Mouse (Mus musculus) heart, embryonic 16.5 days (tissue): ENCODE measurements at regions not wholly inside any gene's neighbourhood (a gene's known extent, or its start where the extent isn't known, plus 50 kb on each side); places are given as distances from the start of the nearest gene placed in this dataset.

Source experiments
- ATAC-seq: fragments of 200-750 bp; cut with Nextera tagmentation; replicated peaks from 2 replicates; pipeline ENCODE4 v1.8.0; 2017; ENCODE audit warnings: moderate number of reproducible peaks; ENCODE audit not compliant: insufficient read depth, low FRiP score; ENCODE audit errors: extremely low read depth
- H3K27ac ChIP-seq: fragments of 300-500 bp; sonication (generic); 2 replicates; pipeline ENCODE4 v1.5.1; 2014; ENCODE audit warnings: mild to moderate bottlenecking, low read length, control low read depth, moderate library complexity
- H3K27me3 ChIP-seq: fragments of 300-500 bp; sonication (generic); 2 replicates; pipeline ENCODE4 v1.6.1; 2014; ENCODE audit warnings: low read length, mixed read lengths; ENCODE audit not compliant: control insufficient read depth, insufficient read depth
- H3K36me3 ChIP-seq: fragments of 300-500 bp; sonication (generic); 2 replicates; pipeline ENCODE4 v1.6.1; 2014; ENCODE audit not compliant: control insufficient read depth, insufficient read depth
- H3K4me1 ChIP-seq: fragments of 300-500 bp; sonication (generic); 2 replicates; pipeline ENCODE4 v1.6.1; 2014; ENCODE audit warnings: low read length, mixed read lengths; ENCODE audit not compliant: control insufficient read depth, insufficient read depth
- H3K4me2 ChIP-seq: fragments of 300-500 bp; sonication (generic); 2 replicates; pipeline ENCODE4 v1.6.1; 2014; ENCODE audit warnings: low read depth, mild to moderate bottlenecking, control low read depth, low read length
- H3K4me3 ChIP-seq: fragments of 300-500 bp; sonication (generic); 2 replicates; pipeline ENCODE4 v1.5.1; 2014; ENCODE audit warnings: mild to moderate bottlenecking, control low read depth, low read length
- H3K9ac ChIP-seq: fragments of 300-500 bp; sonication (generic); 2 replicates; pipeline ENCODE4 v1.6.1; 2014; ENCODE audit warnings: low read length, control low read depth
- H3K9me3 ChIP-seq: fragments of 300-500 bp; sonication (generic); replicated peaks from 2 replicates; pipeline ENCODE4 v1.6.1; 2016; ENCODE audit warnings: low read length; ENCODE audit not compliant: control insufficient read depth
- WGBS: fragments of 180-500 bp; shearing (Covaris S2); extraction: QIAGEN DNeasy Blood & Tissue Kit; methylation state at CpG from one replicate; pipeline ENCODE4 v1.1.7; 2014; 5-methylcytosine and 5-hydroxymethylcytosine counted together

DNA sequence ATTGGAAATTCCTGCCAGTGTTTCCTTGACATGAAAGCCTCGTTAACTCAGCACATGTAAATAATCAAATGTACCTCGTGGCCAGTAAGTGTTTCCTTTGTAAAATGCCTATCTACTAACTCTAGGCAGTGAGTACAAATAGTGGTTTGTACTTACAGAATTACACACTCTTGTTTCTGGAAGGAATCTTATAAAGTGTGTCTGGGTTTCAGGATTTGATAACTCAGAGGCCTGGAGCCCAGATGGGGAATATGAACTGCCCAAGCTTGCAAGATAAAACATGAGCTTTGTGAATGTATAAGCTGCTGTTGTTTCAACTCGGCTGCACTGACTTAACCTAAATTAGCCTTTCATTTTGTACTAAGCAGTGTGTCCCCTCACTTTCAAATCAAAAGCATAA, 293.1 kb upstream of the Cdh11 start:
- H3K4me2 ChIP-seq = no peak overlapping the region
- H3K27me3 ChIP-seq = no peaks in the 10 kb centered on the region
- no peak overlapping the region for H3K4me3 ChIP-seq
- no peaks in the 10 kb centered on the region for H3K4me1 ChIP-seq
- no peak for ATAC-seq
- no peak overlapping the region for H3K27ac ChIP-seq
- H3K36me3 ChIP-seq = no peaks in the 10 kb centered on the region
- H3K9me3 ChIP-seq = no peaks in the 10 kb centered on the region
- 29% methylated on average over 3 of the region's 3 CpGs for WGBS
- H3K9ac ChIP-seq = no peak overlapping the region

- H3K27ac ChIP-seq = no peak overlapping the region
- H3K4me3 ChIP-seq = no peak overlapping the region
- WGBS = 68% methylated on average over 4 of the region's 4 CpGs
- H3K4me1 ChIP-seq = no peaks in the 10 kb centered on the region
- H3K27me3 ChIP-seq = no peaks in the 10 kb centered on the region
- no peaks in the 10 kb centered on the region for H3K9me3 ChIP-seq
- H3K4me2 ChIP-seq = no peak overlapping the region
- H3K9ac ChIP-seq = no peak overlapping the region
- no peak for ATAC-seq
- no peaks in the 10 kb centered on the region for H3K36me3 ChIP-seq
These were observed 301.6 kb upstream of the Cdh11 start for GRCm38 (mm10) chr8:103086956-103087482.

- no peak overlapping the region for H3K9ac ChIP-seq
- H3K9me3 ChIP-seq = no peaks in the 10 kb centered on the region
- no peaks in the 10 kb centered on the region for H3K4me1 ChIP-seq
- no peak overlapping the region for H3K4me3 ChIP-seq
- H3K27ac ChIP-seq = no peak overlapping the region
- no peak overlapping the region for H3K4me2 ChIP-seq
- WGBS = 73% methylated on average over 4 of the region's 4 CpGs
- no peaks in the 10 kb centered on the region for H3K36me3 ChIP-seq
- H3K27me3 ChIP-seq = no peaks in the 10 kb centered on the region
- ATAC-seq = no peak
These were observed 311.2 kb upstream of the Cdh11 start for GRCm38 (mm10) chr8:103096496-103097092.

- Histone ChIP-seq H3K4me1 (no peaks in the 10 kb centered on the region), H3K4me2 (no peak overlapping the region), H3K27ac (no peak overlapping the region), H3K9me3 (no peaks in the 10 kb centered on the region), H3K4me3 (no peak overlapping the region), H3K27me3 (no peaks in the 10 kb centered on the region), H3K36me3 (no peaks in the 10 kb centered on the region), H3K9ac (no peak overlapping the region)
- 73% methylated on average over 7 of the region's 7 CpGs for WGBS
- no peak for ATAC-seq
These were observed 340.1 kb upstream of the Cdh11 start for GRCm38 (mm10) chr8:103125581-103125980.

DNA sequence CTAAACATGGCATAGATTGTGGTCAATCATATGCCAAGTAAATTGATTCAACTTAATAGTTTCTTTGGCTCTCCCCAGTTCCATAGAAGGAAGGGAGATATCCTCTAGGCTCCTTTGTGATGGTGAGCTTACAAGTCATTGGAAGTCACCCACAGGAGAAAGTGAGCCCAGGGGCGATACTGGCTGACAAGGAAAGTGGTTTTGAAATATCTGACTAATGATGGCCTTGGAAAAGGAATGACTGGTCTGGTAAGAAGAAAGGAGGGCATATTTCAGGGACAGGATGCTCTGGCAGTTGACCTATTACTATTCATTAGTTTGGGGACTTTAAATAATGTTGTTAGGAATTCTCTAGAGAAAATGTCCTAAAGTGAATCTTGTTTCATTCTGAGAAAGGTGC, 352.7 kb upstream of the Cdh11 start:
- H3K36me3 ChIP-seq = no peaks in the 10 kb centered on the region
- no peak overlapping the region for H3K27ac ChIP-seq
- H3K4me1 ChIP-seq = no peaks in the 10 kb centered on the region
- no peak overlapping the region for H3K4me2 ChIP-seq
- H3K9ac ChIP-seq = no peak overlapping the region
- ATAC-seq = no peak
- no peaks in the 10 kb centered on the region for H3K27me3 ChIP-seq
- no peak overlapping the region for H3K4me3 ChIP-seq
- 60% methylated on average over 1 of the region's 1 CpGs for WGBS
- no peaks in the 10 kb centered on the region for H3K9me3 ChIP-seq

DNA sequence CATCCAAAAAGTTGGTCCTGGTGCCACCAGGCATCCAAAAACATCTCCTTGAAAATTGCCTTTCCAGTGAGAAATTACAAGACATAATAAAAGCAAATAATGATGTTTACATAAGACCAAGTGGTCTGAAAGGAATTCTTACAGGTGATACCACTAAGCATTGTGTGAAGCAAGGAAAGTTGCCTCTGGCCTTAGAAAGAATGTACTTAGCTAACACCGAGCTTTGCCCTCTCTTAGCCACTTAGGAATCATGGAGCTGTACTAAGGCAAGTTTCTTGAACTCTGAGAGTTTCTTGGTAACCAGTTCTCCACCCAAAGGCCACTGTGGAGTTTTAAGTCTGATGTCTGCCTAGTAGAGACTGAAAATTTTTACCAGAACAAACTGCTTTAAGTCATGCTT, 359.4 kb upstream of the Cdh11 start:
- no peak for ATAC-seq
- no peaks in the 10 kb centered on the region for H3K36me3 ChIP-seq
- H3K27ac ChIP-seq = no peak overlapping the region
- H3K4me1 ChIP-seq = no peaks in the 10 kb centered on the region
- H3K9ac ChIP-seq = no peak overlapping the region
- no peaks in the 10 kb centered on the region for H3K9me3 ChIP-seq
- H3K27me3 ChIP-seq = no peaks in the 10 kb centered on the region
- no peak overlapping the region for H3K4me2 ChIP-seq
- WGBS = 76% methylated on average over 1 of the region's 1 CpGs
- no peak overlapping the region for H3K4me3 ChIP-seq

DNA sequence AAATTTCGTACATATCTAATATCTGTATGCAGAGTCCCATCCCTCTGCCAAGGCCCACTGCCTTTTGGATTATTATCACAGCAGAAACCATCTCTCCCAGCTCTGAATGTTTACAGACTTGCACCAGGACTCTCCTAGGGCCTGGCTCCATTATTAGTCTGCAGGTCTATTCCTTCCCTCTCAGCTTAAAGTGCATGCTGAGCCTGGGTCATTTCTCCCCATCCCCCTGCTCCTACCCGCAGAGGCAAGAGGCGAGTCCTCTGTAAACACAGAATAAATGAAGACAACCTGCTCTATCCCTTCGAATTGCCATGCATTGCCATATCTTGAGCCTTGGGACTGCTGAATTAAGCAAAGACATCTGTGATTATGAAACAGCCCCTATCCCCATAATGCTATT, 362.6 kb upstream of the Cdh11 start:
- Histone ChIP-seq H3K36me3 (no peaks in the 10 kb centered on the region), H3K27ac (no peak overlapping the region), H3K4me3 (no peak overlapping the region), H3K9ac (no peak overlapping the region), H3K4me1 (no peaks in the 10 kb centered on the region), H3K4me2 (no peak overlapping the region), H3K27me3 (no peaks in the 10 kb centered on the region), H3K9me3 (no peaks in the 10 kb centered on the region)
- ATAC-seq = no peak
- 57% methylated on average over 4 of the region's 4 CpGs for WGBS

- Histone ChIP-seq H3K9ac (no peak overlapping the region), H3K4me2 (no peak overlapping the region), H3K27me3 (no peaks in the 10 kb centered on the region), H3K9me3 (no peaks in the 10 kb centered on the region), H3K4me1 (no peaks in the 10 kb centered on the region), H3K27ac (no peak overlapping the region), H3K4me3 (no peak overlapping the region), H3K36me3 (no peaks in the 10 kb centered on the region)
- ATAC-seq = no peak
- 75% methylated on average over 10 of the region's 10 CpGs for WGBS
These were observed 363.0 kb upstream of the Cdh11 start for GRCm38 (mm10) chr8:103148447-103148846.

- no peak for ATAC-seq
- 74% methylated on average over 7 of the region's 7 CpGs for WGBS
- H3K27ac ChIP-seq = no peak overlapping the region
These were observed 381.3 kb upstream of the Cdh11 start for GRCm38 (mm10) chr8:103166623-103167316.

More at GRCm38 (mm10) chr8:103166623-103167316, 381.3 kb upstream of the Cdh11 start:
- Histone ChIP-seq H3K36me3 (no peaks in the 10 kb centered on the region), H3K27me3 (no peaks in the 10 kb centered on the region), H3K9me3 (no peaks in the 10 kb centered on the region), H3K4me1 (no peaks in the 10 kb centered on the region), H3K4me2 (no peak overlapping the region), H3K4me3 (no peak overlapping the region), H3K9ac (no peak overlapping the region)
